Mouse (Mus musculus) common myeloid progenitor, adult 5-6 weeks (primary cell): ENCODE results near the gene Prelp. TPM values are rescaled to one million over a fixed set of nuclear protein-coding genes. Genes with fewer than 3 reads are reported as not detected.
"Not testable (repeated sequence)": the region's sequence is repeated elsewhere in the genome, so short reads cannot be mapped to it uniquely, and the experiment has no call there.

Experiments
- ATAC-seq: replicated peaks from 2 replicates; pipeline ENCODE4 v1.8.0; 2016; ENCODE audit warnings: low read depth, mild to moderate bottlenecking, moderate TSS enrichment, inconsistent platforms; ENCODE audit not compliant: poor library complexity, severe bottlenecking
- total RNA-seq: library from RNA; stranded (forward); fragments of 200-1000, 187-1606 nt; gene quantifications from 2 replicates; pipeline ENCODE4 v1.2.3, GENCODE M21; 2017

Gene Prelp
- total RNA-seq, result not detected in 2 replicates

GRCm38 (mm10) chr1:133921304-133921751 is at the start of gene Prelp:
TSS of gene Prelp (minus strand) at chr1:133921414.
- no peak for ATAC-seq

- ATAC-seq, result no peak
Observed at GRCm38 (mm10) chr1:133969427-133969826, 48.2 kb upstream of the Prelp start.

GRCm38 (mm10) chr1:133968788-133969325 is 47.6 kb upstream of the Prelp start:
- no peak for ATAC-seq

- no peak for ATAC-seq
Observed at GRCm38 (mm10) chr1:133967481-133968017, 46.3 kb upstream of the Prelp start.

DNA sequence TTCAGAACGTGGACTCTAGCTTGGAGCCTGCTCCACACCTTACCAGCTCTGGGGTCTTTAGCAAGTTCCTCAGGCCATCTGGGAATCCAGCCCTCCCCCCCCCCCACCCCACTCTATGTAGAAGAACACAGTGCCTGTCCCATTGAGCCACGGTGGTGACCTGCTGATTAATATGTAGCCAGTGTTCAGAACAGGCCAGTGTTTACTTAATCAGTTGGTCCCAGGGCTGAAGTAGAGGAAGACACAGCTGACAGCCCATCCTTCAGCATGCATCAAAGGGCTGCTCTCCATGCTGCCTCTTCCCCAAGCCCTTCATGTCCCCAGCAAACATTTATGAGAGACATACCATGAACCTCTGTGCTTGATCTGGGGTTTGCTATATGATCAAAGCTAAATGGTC is 44.8 kb upstream of the Prelp start:
- no peak for ATAC-seq

- ATAC-seq, result no peak
Observed at GRCm38 (mm10) chr1:133965298-133965697, 44.1 kb upstream of the Prelp start.

GRCm38 (mm10) chr1:133964742-133965141 is 43.5 kb upstream of the Prelp start:
- 0 out of 2 replicates have a peak, but pooled peaks have one; percentile 39 for ATAC-seq

DNA sequence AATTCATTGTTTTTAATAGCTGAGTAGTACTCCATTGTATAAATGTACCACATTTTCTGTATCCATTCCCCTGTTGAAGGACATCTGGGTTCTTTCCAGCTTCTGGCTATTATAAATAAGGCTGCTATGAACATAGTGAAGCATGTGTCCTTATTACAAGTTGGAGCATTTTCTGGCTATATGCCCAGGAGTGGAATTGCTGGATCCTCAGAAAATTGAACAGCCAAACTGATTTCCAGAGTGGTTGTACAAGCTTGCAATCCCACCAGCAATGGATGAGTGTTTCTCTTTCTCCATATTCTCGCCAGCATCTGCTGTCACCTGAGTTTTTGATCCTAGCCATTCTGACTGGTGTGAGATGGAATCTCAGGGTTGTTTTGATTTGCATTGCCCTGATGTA is 42.4 kb upstream of the Prelp start:
- ATAC-seq, result not testable (repeated sequence)

DNA sequence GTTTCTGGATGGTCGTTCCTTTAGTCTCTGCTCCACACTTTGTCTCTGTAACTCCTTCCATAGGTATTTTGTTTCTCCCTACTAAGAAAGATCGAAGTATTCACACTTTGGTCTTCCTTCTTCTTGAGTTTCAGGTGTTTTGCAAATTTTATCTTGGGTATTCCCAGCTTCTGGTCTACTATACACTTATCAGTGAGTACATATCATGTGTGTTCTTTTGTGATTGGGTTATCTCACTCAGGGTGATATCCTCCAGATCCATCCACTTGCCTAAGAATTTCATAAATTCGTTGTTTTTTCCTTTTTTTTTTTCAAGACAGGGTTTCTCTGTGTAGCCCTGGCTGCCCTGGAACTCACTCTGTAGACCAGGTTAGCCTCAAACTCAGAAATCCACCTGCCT is 41.9 kb upstream of the Prelp start:
- not testable (repeated sequence) for ATAC-seq

GRCm38 (mm10) chr1:133961281-133962134 is 40.3 kb upstream of the Prelp start:
- ATAC-seq, result no peak; the same call in 1 of the 2 replicates

- no peak for ATAC-seq
Observed at GRCm38 (mm10) chr1:133959521-133959920, 38.3 kb upstream of the Prelp start.

- peak; percentile 26 for ATAC-seq
Observed at GRCm38 (mm10) chr1:133954009-133954408, 32.8 kb upstream of the Prelp start.

- ATAC-seq, result no peak
Observed at GRCm38 (mm10) chr1:133953261-133953742, 32.1 kb upstream of the Prelp start.

DNA sequence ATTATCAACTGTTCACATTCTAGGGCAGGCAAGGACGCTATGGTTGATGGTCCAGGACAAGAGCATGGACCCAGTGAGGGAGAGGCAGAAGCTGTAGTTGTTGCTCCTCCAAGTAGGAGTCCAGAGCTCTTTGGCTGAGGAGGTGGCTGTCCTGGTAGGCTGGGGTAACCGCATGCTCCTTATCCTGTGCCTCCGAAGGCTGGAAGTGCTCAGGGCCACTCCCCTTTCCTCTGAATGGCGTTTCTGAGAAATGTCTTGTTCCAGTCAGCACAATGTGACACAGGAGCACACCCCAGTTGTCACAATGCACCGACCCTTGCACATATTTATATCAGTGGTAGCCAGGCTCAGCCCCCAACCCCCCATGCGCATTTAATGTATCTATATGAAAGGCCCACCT is 30.4 kb upstream of the Prelp start:
- peak; percentile 64 for ATAC-seq

GRCm38 (mm10) chr1:133950061-133950782 is 29.0 kb upstream of the Prelp start:
- ATAC-seq, result peak; percentile 62

DNA sequence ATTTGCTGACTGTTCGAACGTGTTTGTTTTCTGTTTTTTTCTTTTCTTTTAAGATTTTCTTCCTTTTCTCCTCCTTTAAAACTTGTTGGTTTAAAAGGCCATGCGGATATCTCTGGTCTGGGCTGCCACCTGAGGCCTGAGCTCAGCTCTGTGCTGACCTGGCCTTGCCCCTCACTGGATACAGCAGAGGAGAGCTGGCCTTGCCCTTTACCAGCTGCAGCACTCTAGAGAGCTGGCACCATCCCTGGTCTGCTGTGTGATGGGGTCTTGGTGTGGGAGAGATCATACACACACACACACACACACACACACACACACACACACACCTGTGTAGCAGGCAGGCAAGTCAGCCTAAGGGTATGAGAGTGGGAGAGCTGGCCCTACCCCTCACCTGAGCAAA is 23.9 kb upstream of the Prelp start:
- ATAC-seq, result no peak

DNA sequence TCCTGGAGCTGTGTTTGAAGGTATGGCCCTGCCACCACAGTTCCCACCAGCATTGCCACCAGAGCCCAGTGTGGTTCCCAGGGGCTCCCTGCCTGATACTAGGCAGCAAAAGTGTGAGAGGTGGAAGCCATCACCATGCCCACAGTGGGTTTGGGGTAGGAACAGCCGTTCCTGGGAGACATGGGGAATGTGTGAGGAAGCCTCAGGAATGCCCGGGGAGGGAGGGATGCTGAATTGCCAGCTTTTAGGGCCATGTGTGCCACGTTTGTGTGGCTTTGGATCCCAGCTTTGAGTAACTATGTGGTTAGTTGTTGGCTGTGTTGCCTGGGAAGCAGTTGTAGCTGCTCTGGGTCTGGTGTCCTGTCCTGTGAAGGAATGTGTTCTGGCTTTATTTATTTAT is 20.7 kb upstream of the Prelp start:
- ATAC-seq, result no peak

- no peak for ATAC-seq
Observed at GRCm38 (mm10) chr1:133941158-133941860, 20.1 kb upstream of the Prelp start.

- no peak for ATAC-seq
Observed at GRCm38 (mm10) chr1:133940481-133941092, 19.4 kb upstream of the Prelp start.
